Mouse (Mus musculus): Measurements from ENCODE around the gene Gm49358.
A peak's percentile ranks its signal among the peaks of the same experiment; 100 is the strongest.

The Gm49358 gene

GRCm38 (mm10) chr10:86778398-86779116 is 14.8 kb downstream of the Gm49358 start, which contains the start of gene Nt5dc3:
Nt5dc3 (plus strand) TSS chr10:86779005.
- DNase-seq (ENCODE audit: low read depth, low spot score): peak; percentile 95

GRCm38 (mm10) chr10:86779117-86779755 is 15.5 kb downstream of the Gm49358 start:
- DNase-seq (ENCODE audit: low read depth, low spot score): no peak

GRCm38 (mm10) chr10:86779816-86780500 is 16.2 kb downstream of the Gm49358 start:
- no peak for DNase-seq (ENCODE audit: low read depth, low spot score)

GRCm38 (mm10) chr10:86781641-86782040 is 17.9 kb downstream of the Gm49358 start:
- DNase-seq (ENCODE audit: low read depth, low spot score): no peak

GRCm38 (mm10) chr10:86782656-86783055 is 18.9 kb downstream of the Gm49358 start:
- no peak for DNase-seq (ENCODE audit: low read depth, low spot score)

- DNase-seq (ENCODE audit: low read depth, low spot score): no peak
Observed at GRCm38 (mm10) chr10:86783561-86783960, 19.8 kb downstream of the Gm49358 start.

- DNase-seq (ENCODE audit: low read depth, low spot score): no peak
Observed at GRCm38 (mm10) chr10:86784126-86784675, 20.4 kb downstream of the Gm49358 start.

- no peak for DNase-seq (ENCODE audit: low read depth, low spot score)
Observed at GRCm38 (mm10) chr10:86785396-86785795, 21.6 kb downstream of the Gm49358 start.

- no peak for DNase-seq (ENCODE audit: low read depth, low spot score)
Observed at GRCm38 (mm10) chr10:86786083-86786482, 22.3 kb downstream of the Gm49358 start.

GRCm38 (mm10) chr10:86788193-86788592 is 24.4 kb downstream of the Gm49358 start:
- no peak for DNase-seq (ENCODE audit: low read depth, low spot score)

GRCm38 (mm10) chr10:86789146-86789672 is 25.4 kb downstream of the Gm49358 start:
- no peak for DNase-seq (ENCODE audit: low read depth, low spot score)

- no peak for DNase-seq (ENCODE audit: low read depth, low spot score)
Observed at GRCm38 (mm10) chr10:86791507-86792184, 27.9 kb downstream of the Gm49358 start.

GRCm38 (mm10) chr10:86793509-86793951 is 29.8 kb downstream of the Gm49358 start:
- DNase-seq (ENCODE audit: low read depth, low spot score): no peak

GRCm38 (mm10) chr10:86794196-86794595 is 30.4 kb downstream of the Gm49358 start:
- DNase-seq (ENCODE audit: low read depth, low spot score): no peak

- DNase-seq (ENCODE audit: low read depth, low spot score): no peak
Observed at GRCm38 (mm10) chr10:86794794-86795535, 31.2 kb downstream of the Gm49358 start.

GRCm38 (mm10) chr10:86796073-86796741 is 32.4 kb downstream of the Gm49358 start:
- DNase-seq (ENCODE audit: low read depth, low spot score): no peak

GRCm38 (mm10) chr10:86807362-86807761 is 43.6 kb downstream of the Gm49358 start:
- no peak for DNase-seq (ENCODE audit: low read depth, low spot score)

- DNase-seq (ENCODE audit: low read depth, low spot score): no peak
Observed at GRCm38 (mm10) chr10:86808013-86808758, 44.4 kb downstream of the Gm49358 start.

- DNase-seq (ENCODE audit: low read depth, low spot score): no peak
Observed at GRCm38 (mm10) chr10:86810000-86810399, 46.2 kb downstream of the Gm49358 start.
